Mouse (Mus musculus) forebrain, embryonic 10.5 days (tissue): Measurements from ENCODE around the gene Gm4565. TPM values are rescaled to one million over a fixed set of nuclear protein-coding genes. Genes with fewer than 3 reads are reported as not detected.
"Not testable (repeated sequence)": the region's sequence is repeated elsewhere in the genome, so short reads cannot be mapped to it uniquely, and the experiment has no call there.

Source experiments
- DNase-seq: peaks from one replicate; pipeline ENCODE4 v3.0.0-alpha.2; 2017; ENCODE audit warnings: low spot score; ENCODE audit errors: extremely low spot score
- H3K27ac ChIP-seq: fragments of 300-500 bp; sonication (generic); 2 replicates; pipeline ENCODE4 v1.5.1; 2016; ENCODE audit warnings: mild to moderate bottlenecking
- H3K27me3 ChIP-seq: fragments of 300-500 bp; sonication (generic); 2 replicates; pipeline ENCODE4 v1.6.1; 2016; ENCODE audit warnings: mild to moderate bottlenecking; ENCODE audit not compliant: poor library complexity, severe bottlenecking
- H3K36me3 ChIP-seq: fragments of 300-500 bp; sonication (generic); replicated peaks from 2 replicates; pipeline ENCODE4 v1.6.1; 2016; ENCODE audit warnings: mild to moderate bottlenecking, moderate library complexity
- H3K4me1 ChIP-seq: fragments of 300-500 bp; sonication (generic); 2 replicates; pipeline ENCODE4 v1.6.1; 2016
- H3K4me3 ChIP-seq: fragments of 300-500 bp; sonication (generic); 2 replicates; pipeline ENCODE4 v1.5.1; 2016; ENCODE audit warnings: mild to moderate bottlenecking, moderate library complexity
- H3K9me3 ChIP-seq: fragments of 300-500 bp; sonication (generic); 2 replicates; pipeline ENCODE4 v1.6.1; 2016; ENCODE audit warnings: mild to moderate bottlenecking, moderate library complexity
- WGBS: fragments of 180-500 bp; shearing (Covaris S2); methylation state at CpG from one replicate; pipeline ENCODE4 v1.1.7; 2016; 5-methylcytosine and 5-hydroxymethylcytosine counted together
- polyA plus RNA-seq: library from polyadenylated mRNA; unstranded; fragments of >200 nt; fragmentation: Nextera tagmentation; extraction: Ambion mirVana; gene quantifications from 2 replicates; pipeline ENCODE4 v1.2.1, GENCODE M21; 2016

Gm4565 gene
- not detected in 2 replicates for polyA plus RNA-seq

DNA sequence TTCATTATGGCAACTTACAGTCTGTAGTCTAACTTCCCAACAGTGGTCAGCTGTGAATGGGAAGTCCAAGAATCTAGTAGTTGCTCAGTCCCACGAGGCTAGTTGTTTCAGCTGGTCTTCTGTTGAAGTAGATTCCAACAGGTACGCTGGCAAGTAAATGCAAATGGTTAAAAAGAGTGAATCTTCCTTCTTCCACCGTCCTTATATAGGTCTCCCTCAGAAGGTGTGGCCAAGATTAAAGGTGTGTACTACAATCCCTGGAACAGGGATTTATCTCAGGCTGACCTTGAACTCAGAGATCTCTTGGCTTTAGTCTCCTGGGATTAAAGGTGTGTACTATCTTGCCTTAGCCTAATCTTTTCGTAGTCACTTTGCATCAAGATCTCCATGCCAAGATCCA lies at the start of gene Gm4565:
Gene Gm4565, minus strand, starts transcription at position 101 of the 400 bp plus-strand sequence.
- not testable (repeated sequence) for H3K27me3 ChIP-seq, H3K27ac ChIP-seq, H3K9me3 ChIP-seq, H3K36me3 ChIP-seq, H3K4me3 ChIP-seq, H3K4me1 ChIP-seq, DNase-seq
- 64% methylated on average over 2 of the region's 4 CpGs for WGBS

DNA sequence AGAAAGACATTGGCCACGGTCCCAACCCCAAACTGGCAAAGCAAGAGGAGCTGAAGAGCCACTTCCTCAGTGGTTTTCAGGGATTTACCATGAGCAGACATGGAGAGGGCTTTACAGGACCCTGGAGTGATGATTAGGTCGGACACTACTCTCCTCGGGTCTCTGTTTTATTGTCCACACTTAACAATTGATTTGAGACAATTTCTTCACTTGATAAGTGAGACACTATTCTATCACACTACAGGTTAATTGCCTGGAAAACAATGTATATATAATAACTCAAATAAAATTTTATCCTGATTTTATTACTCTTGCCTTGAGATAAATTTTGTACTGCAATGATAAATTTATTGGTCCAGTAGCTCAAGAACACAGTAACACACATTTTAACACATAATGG lies 22.7 kb downstream of the Gm4565 start, which contains the start of gene Gm4201:
Gene Gm4201, minus strand, starts transcription at position 101 of the 400 bp plus-strand sequence.
- not testable (repeated sequence) for H3K27ac ChIP-seq, H3K9me3 ChIP-seq, H3K27me3 ChIP-seq, H3K4me3 ChIP-seq, H3K4me1 ChIP-seq, H3K36me3 ChIP-seq, DNase-seq
- no CpG with 5 or more reads among the region's 3 CpGs for WGBS

DNA sequence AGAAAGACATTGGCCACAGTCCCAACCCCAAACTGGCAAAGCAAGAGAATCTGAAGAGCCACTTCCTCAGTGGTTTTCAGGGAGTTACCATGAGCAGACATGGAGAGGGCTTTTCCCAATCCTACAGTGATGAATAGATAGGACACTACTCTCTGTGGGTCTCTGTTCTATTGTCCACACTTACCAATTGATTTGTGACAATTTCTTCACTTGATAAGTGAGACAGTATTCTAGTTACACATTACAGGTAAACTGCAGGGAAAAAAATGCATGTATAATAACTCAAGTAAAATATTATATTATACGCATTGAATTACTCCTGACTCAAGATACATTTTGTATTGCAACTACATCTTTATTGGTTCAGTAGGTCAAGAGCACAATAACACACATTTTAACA lies 53.1 kb downstream of the Gm4565 start, which contains the start of gene Gm8677:
Gene Gm8677, minus strand, starts transcription at position 101 of the 400 bp plus-strand sequence.
- not testable (repeated sequence) for H3K27me3 ChIP-seq, H3K4me1 ChIP-seq, H3K4me3 ChIP-seq, DNase-seq, H3K9me3 ChIP-seq, H3K27ac ChIP-seq, H3K36me3 ChIP-seq
- WGBS = no CpG with 5 or more reads among the region's 1 CpGs

Other genes with a start within 250 kb of the Gm4565 start
- gene Gm8660, start 217.1 kb downstream of the Gm4565 start, polyA plus RNA-seq = not detected in 2 replicates
- not detected in 2 replicates for gene Vmn1r148, start 174.5 kb downstream of the Gm4565 start, polyA plus RNA-seq
- gene Vmn1r149, start 149.9 kb downstream of the Gm4565 start, polyA plus RNA-seq = not detected in 2 replicates
- gene Gm10665, start 124.1 kb downstream of the Gm4565 start, polyA plus RNA-seq = not detected in 2 replicates
- not detected in 2 replicates for gene Vmn1r151, start 88.4 kb downstream of the Gm4565 start, polyA plus RNA-seq
- not detected in 2 replicates for gene Vmn1r152, start 65.2 kb downstream of the Gm4565 start, polyA plus RNA-seq
- gene Gm8677, start 53.2 kb downstream of the Gm4565 start, polyA plus RNA-seq = not detected in 2 replicates
- gene Gm4201, start 22.8 kb downstream of the Gm4565 start, polyA plus RNA-seq = not detected in 2 replicates
- not detected in 2 replicates for gene Vmn1r155, start 69.9 kb upstream of the Gm4565 start, polyA plus RNA-seq
- not detected in 2 replicates for gene Gm8693, start 104.2 kb upstream of the Gm4565 start, polyA plus RNA-seq
- not detected in 2 replicates for gene Gm4567, start 131.6 kb upstream of the Gm4565 start, polyA plus RNA-seq
- not detected in 2 replicates for gene Vmn1r157, start 173.6 kb upstream of the Gm4565 start, polyA plus RNA-seq
- gene Vmn1r158, start 202.7 kb upstream of the Gm4565 start, polyA plus RNA-seq = not detected in 2 replicates